In the genomic region with DNA sequence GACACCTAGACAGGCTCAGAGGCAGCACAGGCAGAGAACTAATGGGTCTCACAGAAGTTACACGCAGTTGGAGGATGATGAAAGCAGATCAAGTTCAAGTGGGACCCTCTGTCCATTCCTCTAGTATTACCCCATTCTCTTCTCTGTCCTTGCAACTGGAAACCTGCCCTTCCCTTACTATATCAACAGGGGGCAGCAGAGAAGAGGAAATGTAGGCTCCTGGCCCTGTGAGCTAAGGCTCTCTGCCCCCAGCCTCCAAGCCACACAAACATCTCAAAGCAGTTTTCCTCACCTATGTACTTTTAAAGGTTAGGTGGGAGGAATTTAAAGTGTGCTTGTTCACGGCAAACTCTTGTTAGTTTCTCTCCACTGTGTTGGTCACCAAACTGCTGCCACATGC, we compare ENCODE assay signal across 10 mouse cellular contexts. TPM values are rescaled to one million over a fixed set of nuclear protein-coding genes. Genes with fewer than 3 reads are reported as not detected.
A peak's percentile ranks its signal among the peaks of the same experiment; 100 is the strongest.
DNase-seq lines count a peak whose midpoint lies in the region; ATAC-seq and TF ChIP-seq lines count a peak whose summit lies in the region.
"Had no signal": no experiment of that assay in that cellular context is flagged by ENCODE, and none has a peak within 500 bp of the region (broad histone marks: within the 10 kb centered on the region; RNA-seq: fewer than 3 reads in every experiment).

No protein-coding gene starts in this region.

- TF ChIP-seq CTCF in cortical plate, adult 2 months (IDR thresholded peaks at IDR 0.05; ENCODE audit: extremely low read depth, insufficient read depth, low read length) = peak; percentile 80
- TF ChIP-seq CTCF in left cerebral cortex, adult 2 months (IDR thresholded peaks at IDR 0.05) = peak; percentile 76

- intact Hi-C loops in left cerebral cortex, adult 2 months (cut with DNase I) = loop anchor here (1.0 kb wide), 2 partner anchors 95 to 157 kb away; no protein-coding TSS in a partner anchor

- H3K4me3 ChIP-seq in cortical plate, adult 2 months (ENCODE audit: insufficient read depth, low read length) = no peak overlapping the region
- H3K4me3 ChIP-seq in left cerebral cortex, adult 2 months = no peak overlapping the region
- H3K4me3 ChIP-seq: heart, embryonic 15.5 days; megakaryocyte, embryonic 14.5 days had no signal

- peak; percentile 96 for ATAC-seq in frontal cortex, adult (ENCODE audit: low TSS enrichment)

- DNase-seq in frontal cortex, postnatal 14 days (ENCODE audit: low spot score in 2 of 2) = no peak
- DNase-seq in right cerebral cortex, adult 2 months (ENCODE audit: low spot score in 2 of 2) = peak; percentile 47 to 53
- no peak for DNase-seq in right cerebral cortex, postnatal 14 days
- peak; percentile 24 to 30 for DNase-seq in left cerebral cortex, adult 2 months (ENCODE audit: extremely low spot score in 1 of 2, low spot score in 2 of 2)
- no peak for DNase-seq in ovary, postnatal 14 days (ENCODE audit: low spot score)
- DNase-seq in gastrocnemius, postnatal 4 days (ENCODE audit: low spot score in 2 of 2) = no peak

- no peak overlapping the region for H3K27ac ChIP-seq in cortical plate, adult 2 months (ENCODE audit: insufficient read depth, low read length)
- no peak overlapping the region for H3K27ac ChIP-seq in left cerebral cortex, adult 2 months
- H3K27ac ChIP-seq: heart, embryonic 15.5 days had no signal

- no peaks in the 10 kb centered on the region for H3K4me1 ChIP-seq in cortical plate, adult 2 months (ENCODE audit: control insufficient read depth, insufficient read depth, low read length)
- H3K4me1 ChIP-seq: heart, embryonic 15.5 days; megakaryocyte, embryonic 14.5 days had no signal

- TF ChIP-seq POLR2A in cortical plate, adult 2 months (IDR thresholded peaks at IDR 0.05; ENCODE audit: extremely low read depth, insufficient read depth, low read length) = no peak

RNA-seq across cellular contexts. Expression of a gene that starts 26.0 kb away (rescaled TPM):
- 1.4 and 1.5 TPM in 2 replicates for polyA plus RNA-seq in cortical plate, adult 2 months (2012; rRNA removed)
- 1 to 10 TPM; 4.2 to 4.6 TPM for total RNA-seq in left cerebral cortex, adult 2 months (2021)
- 10 to 100 TPM; 13.0 to 13.2 TPM for total RNA-seq in gastrocnemius, postnatal 4 days (2021)

Comparison
In these comparisons a context has a peak if more than half of its experiments do, and no peak if none do; other contexts are left out.
1. DNase-seq: peak in right cerebral cortex, adult 2 months (2 of 2) and left cerebral cortex, adult 2 months (2 of 2); none in frontal cortex, postnatal 14 days (0 of 2), right cerebral cortex, postnatal 14 days (single experiment), ovary, postnatal 14 days (single experiment) and gastrocnemius, postnatal 4 days (0 of 2).